Mouse (Mus musculus) adrenal gland, postnatal 4 days (tissue): ENCODE measurements around the gene Ctbp2. TPM values are rescaled to one million over a fixed set of nuclear protein-coding genes. Genes with fewer than 3 reads are reported as not detected.
A peak's percentile ranks its signal among the peaks of the same experiment; 100 is the strongest.
"Not testable (repeated sequence)": the region's sequence is repeated elsewhere in the genome, so short reads cannot be mapped to it uniquely, and the experiment has no call there.

Source experiments
- DNase-seq, 2 experiments: peaks; one replicate each; pipeline ENCODE4 v3.0.0; 2021 to 2022; ENCODE audit warnings: low spot score in 2 of 2, mixed read lengths in 2 of 2
- total RNA-seq, 2 experiments: library from RNA; stranded (reverse); gene quantifications; 2 replicates each; pipeline ENCODE4 v1.2.3; 2021

The Ctbp2 gene
- total RNA-seq, 2 experiments from 2014 or later: 86.7 to 94.1 TPM

DNA sequence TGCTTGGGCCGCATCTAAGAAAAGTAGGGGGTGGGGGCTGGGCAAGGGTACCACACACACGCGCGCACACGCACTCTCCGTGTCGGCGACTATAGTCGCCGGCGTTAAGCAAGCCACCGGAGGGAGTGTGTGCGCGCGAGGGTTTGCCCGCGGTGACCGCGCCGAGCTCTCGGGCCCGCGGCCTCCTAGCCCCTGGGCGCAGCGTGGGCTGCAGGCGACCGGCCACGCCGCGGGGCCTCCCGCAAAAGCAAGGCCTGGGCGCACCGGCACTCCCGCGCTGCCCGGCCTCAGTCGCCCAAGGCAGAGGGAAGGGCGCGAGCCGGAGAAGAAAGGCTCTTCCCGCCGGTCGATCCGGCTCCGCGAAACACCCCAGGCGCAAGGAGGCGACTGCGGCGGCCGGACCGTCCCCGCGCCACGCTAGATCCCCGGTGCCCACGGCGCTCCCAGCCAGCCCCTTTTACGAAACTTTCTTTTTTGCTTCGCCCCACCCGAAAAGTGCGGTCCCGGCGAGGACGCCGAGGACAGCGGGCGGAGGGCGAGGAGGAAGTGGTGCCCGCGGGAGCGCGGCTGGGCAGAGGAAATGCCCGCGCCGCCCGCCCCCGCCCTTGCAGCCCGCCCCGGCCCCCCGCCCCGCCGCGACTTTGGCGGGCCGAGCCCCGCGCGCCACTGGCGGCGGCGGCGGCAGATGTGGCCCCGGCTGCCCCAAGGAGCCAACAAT is 2.3 kb downstream of the Ctbp2 start:
- peak in 1 of 2 experiments; percentile 23 for DNase-seq

DNA sequence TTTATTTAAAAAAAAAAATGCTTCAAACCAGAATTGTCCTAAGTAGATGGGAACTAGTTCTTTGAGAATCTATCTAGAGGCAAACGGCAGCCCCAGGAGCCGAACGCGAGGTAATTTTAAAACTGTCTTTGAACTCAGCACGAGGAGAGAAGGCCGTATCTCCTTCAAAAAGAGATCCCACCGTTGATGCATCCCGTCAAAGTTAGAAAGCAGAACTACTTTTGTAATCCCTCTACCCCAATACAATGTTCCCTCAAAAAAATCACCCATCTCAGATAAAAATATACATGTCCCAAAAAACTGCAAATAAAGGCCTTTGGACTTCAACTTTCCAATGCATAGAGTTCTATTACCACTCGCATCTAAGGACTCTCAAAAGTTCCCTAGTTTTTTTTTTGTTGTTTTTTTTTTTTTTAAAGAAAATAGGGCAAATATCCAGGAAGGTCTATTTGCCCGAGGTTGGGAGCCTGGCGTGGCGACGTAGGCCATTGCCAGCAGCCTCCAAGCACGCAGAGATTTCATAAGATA is 3.0 kb downstream of the Ctbp2 start:
- DNase-seq: no peak

DNA sequence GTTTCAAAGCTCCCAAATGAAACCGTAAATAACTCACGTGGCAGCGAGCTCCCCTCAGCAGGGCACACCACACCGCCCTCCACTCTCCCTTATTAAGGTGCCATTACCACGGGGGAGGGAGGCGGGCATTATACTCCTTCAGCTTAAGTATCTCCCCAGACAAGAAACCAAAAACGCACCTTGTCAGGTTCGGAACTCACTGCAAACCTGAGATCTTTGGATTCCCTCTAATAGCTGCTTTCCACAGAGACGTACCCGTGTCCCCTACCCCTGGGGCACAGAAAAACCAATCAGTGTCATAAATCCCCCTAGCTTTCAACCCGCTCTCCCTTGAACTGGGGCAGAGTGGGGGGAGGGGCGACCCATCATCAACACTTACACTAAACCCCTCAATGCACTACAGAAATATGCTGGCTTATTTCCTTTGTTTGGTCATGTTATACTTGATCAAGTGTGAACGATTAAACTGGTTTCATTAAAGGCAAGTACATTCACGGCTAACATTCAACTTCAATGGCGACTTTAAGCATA is 3.9 kb downstream of the Ctbp2 start:
- no peak for DNase-seq

DNA sequence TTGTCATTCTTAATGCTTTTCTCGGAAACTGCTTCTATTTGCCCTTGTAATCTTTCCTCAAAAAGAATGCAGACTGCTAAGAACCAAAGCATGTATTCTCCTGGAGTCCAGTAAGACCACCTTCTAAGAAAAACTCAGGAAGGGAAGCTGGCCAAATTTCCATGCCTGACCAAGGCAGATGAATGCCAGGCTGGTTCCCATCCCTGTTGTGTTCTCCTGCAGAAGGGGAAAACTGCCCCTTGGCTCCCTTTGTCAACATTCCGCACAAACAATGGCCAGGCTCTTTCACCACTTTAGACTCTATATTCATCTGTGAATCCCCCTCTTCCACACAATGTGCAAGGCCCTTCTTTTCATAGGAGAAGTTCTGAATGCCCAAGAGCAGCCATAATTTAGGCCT is 6.3 kb downstream of the Ctbp2 start:
- DNase-seq: no peak

- DNase-seq: no peak
These were observed 7.6 kb downstream of the Ctbp2 start for GRCm38 (mm10) chr7:133116542-133116941.

DNA sequence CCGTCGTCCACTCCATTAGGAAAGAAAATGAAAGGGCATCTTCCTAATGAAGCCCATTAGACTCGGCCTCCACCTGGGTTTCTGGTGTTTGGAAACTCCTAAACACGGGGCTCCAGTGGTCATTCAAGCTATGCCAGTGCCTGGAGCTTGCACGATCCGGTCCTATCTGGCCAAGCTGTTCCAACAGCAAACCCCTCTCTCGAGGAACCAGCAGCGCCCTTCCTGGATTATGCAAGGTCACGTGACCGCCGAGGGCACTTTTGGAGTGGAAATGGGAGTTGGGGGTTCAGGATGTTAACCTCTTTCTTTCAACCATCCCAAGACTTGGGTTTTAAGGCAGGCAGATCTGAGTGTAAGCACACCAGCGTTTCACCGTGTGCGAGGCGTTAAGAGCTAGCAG is 8.3 kb downstream of the Ctbp2 start:
- no peak for DNase-seq

- no peak for DNase-seq
These were observed 9.2 kb downstream of the Ctbp2 start for GRCm38 (mm10) chr7:133114847-133115470.

- no peak for DNase-seq
These were observed 10.8 kb downstream of the Ctbp2 start for GRCm38 (mm10) chr7:133113185-133113895.

DNA sequence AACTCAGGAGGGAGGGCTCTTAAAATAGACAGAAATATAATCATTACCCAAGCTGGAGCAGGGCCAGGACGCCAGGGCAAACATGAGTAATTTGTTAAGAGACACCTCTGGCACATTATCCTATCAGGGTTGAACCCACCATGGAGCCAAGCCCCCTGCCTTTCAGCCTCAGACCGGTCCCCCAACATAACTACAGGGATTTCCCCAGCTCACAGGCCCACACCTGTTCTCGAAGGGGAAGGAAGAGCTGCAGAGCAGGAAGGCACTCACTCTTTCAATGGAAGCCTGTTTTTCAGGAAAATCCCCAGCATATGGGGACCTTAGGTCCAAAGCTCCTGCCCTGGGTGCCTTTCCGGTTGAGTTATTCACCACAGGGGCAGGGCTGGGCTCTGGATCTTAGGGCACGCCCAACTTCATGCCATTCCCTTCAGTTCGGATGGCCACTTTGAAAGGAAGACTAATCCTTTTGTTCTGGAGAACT is 11.8 kb downstream of the Ctbp2 start:
- DNase-seq: no peak

DNA sequence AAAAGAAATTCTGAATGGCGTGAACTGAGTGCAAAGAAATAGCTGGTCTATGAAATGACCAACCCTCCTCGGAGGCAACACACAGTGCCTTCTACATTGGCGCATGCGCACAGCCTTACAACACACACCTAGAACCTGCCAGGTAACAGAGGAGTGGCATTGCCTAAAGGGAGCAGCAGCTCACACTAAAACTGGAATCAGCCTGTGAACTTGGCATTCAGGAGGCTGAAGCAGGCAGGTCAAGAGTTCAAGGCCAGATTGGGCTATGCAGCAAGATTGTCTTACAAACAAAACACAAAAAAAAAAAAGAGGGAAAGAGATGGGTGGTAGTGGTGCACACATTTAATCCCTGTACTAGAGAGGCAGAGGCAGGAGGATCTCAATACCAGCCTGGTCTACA is 14.7 kb downstream of the Ctbp2 start:
- DNase-seq: no peak

DNA sequence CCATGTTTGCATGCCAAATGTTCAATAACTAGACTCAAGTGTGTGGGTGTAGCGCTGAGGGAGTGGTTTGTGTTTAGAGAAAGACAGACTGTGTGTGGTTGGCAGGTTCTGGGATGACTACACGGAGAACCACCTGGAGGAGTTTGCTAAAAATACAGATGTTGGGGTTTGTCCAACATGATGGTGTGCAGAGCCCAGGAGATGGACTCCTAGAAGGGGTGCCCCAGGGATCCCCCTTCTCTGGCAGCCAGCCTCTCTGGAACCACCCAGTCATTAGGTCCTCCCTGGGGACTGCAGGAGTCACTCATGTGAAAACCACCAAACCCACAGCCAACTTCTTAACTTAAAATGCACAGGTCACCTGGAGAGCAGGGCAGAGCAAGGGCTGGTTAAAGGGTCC is 15.5 kb downstream of the Ctbp2 start:
- DNase-seq: no peak

GRCm38 (mm10) chr7:133102578-133102977 is 21.6 kb downstream of the Ctbp2 start:
- no peak for DNase-seq

DNA sequence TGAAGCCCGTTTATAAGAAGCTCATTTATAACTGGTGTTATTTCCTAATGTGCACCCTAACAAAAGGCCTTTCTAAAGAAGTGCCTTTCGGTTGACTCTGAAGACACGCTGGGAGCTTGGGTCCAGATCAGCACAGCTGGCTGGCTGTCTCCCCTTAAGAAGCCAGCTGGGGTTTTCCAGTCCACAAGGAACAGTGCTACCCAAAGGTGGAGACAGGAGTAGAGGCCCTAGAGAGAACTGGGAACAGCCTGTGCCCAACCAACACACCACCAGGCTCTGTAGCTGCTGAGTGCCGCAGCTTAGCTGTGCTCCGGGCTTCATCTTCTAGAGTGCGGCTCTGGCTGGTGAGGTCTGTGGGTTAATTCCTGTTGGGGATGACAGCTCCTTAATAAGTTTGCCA is 23.1 kb downstream of the Ctbp2 start:
- no peak for DNase-seq

DNA sequence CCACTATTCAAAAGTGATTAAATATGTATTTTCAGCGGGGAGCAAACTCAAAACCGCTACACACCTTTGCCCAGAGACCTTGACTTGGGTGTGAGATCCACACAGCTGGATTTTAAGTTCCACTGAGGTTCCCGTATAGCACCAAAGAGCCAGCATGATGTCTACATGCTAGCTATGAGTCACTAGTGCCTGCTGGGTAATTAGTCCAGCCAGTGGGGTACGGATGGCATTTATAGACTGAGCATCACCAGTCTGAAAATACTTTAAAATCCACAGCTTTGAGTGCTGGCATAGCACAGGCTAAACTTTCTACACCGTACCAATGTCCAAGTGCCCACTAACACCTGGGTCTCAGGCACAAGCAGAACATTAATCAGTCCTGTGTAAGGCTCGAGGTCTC is 24.0 kb downstream of the Ctbp2 start:
- no peak for DNase-seq

GRCm38 (mm10) chr7:133099266-133099665 is 24.9 kb downstream of the Ctbp2 start:
- no peak for DNase-seq

- DNase-seq: no peak
These were observed 25.9 kb downstream of the Ctbp2 start for GRCm38 (mm10) chr7:133098118-133098793.

DNA sequence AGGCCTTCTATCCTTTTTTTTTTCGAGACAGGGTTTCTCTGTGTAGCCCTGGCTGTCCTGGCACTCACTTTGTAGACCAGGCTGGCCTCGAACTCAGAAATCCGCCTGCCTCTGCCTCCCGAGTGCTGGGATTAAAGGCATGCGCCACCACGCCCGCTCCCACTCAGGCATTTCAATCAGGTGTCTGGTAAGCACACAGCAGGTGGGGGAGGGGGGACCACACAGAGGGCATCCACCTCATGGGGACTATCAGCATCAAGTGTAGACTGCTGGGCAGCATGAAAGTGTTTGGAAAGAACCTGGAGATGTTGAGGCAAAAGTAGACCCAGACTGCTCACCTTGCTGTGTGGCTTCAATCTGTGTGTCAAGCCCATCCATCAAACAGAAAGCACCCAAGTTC is 28.5 kb downstream of the Ctbp2 start:
- not testable (repeated sequence) for DNase-seq

GRCm38 (mm10) chr7:133094711-133095495 is 29.3 kb downstream of the Ctbp2 start:
- no peak for DNase-seq

DNA sequence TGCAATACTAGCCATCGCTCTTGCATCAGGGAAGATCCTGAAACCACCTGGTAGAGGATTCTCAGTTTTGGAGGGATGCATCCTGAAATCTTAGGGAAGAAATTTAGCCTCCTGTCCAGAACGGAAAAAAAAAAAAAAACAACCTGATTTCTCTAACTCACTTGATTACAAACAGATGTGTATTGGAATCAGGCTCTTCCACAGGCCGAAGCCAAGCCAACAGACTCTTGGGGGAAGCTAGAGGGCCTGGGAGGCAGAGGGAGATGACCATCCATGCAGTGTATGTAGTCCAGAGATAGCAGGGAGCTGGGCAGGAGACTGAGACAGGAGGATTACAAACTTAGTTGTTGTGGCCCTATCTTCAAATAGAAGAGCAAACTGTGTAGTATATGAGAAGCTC is 30.0 kb downstream of the Ctbp2 start:
- DNase-seq: no peak

GRCm38 (mm10) chr7:133093731-133094130 is 30.4 kb downstream of the Ctbp2 start:
- no peak for DNase-seq
